Comparison of ENCODE assay signal across 20 mouse cellular contexts in the genomic region with DNA sequence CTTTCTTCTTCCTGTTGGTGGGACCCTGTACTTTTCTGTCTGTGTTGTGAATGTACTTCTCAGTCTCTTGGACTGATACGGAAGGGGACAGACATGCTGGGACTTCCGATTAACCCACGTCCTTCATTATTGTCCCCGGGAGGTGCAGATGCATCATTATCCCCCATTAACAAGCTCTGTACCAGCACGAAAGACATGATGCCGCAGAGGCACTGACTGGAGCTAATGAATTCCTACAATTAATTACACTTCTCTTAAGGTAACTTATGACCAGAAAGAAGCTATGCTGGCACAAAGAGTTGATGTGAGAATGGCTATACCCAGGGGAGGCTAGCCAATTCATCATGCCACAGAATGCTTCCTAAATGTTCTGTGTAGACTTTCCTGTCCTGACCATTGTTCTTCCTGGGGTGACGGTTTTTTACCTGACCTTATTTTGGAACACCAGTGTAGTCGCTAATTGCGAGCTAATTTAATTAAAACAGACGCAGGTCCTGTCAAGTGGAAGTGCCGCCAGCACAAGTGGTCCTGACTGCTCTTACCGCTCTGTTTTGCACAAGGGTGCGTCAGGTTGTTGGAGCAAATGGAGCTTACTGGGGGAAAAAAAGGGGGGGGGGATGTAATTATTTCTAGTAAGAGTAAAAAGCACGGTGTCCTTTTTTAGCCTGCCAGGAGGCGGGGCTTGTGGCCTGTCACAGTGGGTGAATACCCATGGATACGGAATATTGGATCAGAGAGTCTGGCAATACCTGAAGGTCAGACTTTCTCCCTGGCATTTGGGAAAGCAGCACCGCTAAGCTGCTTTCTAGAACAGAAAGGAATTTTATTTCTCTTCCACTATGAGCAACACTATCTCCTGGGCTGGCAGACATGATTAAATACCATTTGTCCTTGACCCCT.
A peak's percentile ranks its signal among the peaks of the same experiment; 100 is the strongest.
DNase-seq lines count a peak whose midpoint lies in the region; ATAC-seq and TF ChIP-seq lines count a peak whose summit lies in the region.
"Had no signal": no experiment of that assay in that cellular context is flagged by ENCODE, and none has a peak within 500 bp of the region (broad histone marks: within the 10 kb centered on the region; RNA-seq: fewer than 3 reads in every experiment).

No protein-coding gene starts in this region.

- no peak overlapping the region for H3K4me3 ChIP-seq in forebrain, embryonic 11.5 days (ENCODE audit: low read depth, low read length)
- H3K4me3 ChIP-seq in forebrain, postnatal 0 days (ENCODE audit: low read depth, low read length): no peak overlapping the region
- no peak overlapping the region for H3K4me3 ChIP-seq in midbrain, postnatal 0 days (ENCODE audit: low read depth, low read length)
- no peak overlapping the region for H3K4me3 ChIP-seq in midbrain, embryonic 10.5 days
- H3K4me3 ChIP-seq in hindbrain, embryonic 15.5 days: no peak overlapping the region
- H3K4me3 ChIP-seq: gastrocnemius, adult 2 months; heart, embryonic 15.5 days had no signal

- no peak overlapping the region for H3K27ac ChIP-seq in forebrain, embryonic 11.5 days (ENCODE audit: low read depth, low read length)
- H3K27ac ChIP-seq in forebrain, postnatal 0 days (ENCODE audit: low read depth, low read length): no peak overlapping the region
- no peak overlapping the region for H3K27ac ChIP-seq in midbrain, postnatal 0 days (ENCODE audit: low read depth, low read length)
- no peak overlapping the region for H3K27ac ChIP-seq in midbrain, embryonic 10.5 days (replicated peaks)
- no peak overlapping the region for H3K27ac ChIP-seq in hindbrain, embryonic 15.5 days (replicated peaks)
- H3K27ac ChIP-seq: gastrocnemius, adult 2 months; heart, embryonic 15.5 days had no signal

- H3K9me3 ChIP-seq in forebrain, embryonic 11.5 days (ENCODE audit: control insufficient read depth, low read length): no peaks in the 10 kb centered on the region
- no peaks in the 10 kb centered on the region for H3K9me3 ChIP-seq in forebrain, postnatal 0 days (ENCODE audit: low read length)
- no peaks in the 10 kb centered on the region for H3K9me3 ChIP-seq in midbrain, postnatal 0 days (ENCODE audit: low read length)
- H3K9me3 ChIP-seq in midbrain, embryonic 10.5 days (replicated peaks): no peaks in the 10 kb centered on the region
- no peaks in the 10 kb centered on the region for H3K9me3 ChIP-seq in hindbrain, embryonic 15.5 days
- H3K9me3 ChIP-seq: heart, embryonic 15.5 days had no signal

- H3K27me3 ChIP-seq in forebrain, embryonic 11.5 days (ENCODE audit: control insufficient read depth, insufficient read depth, low read length): no peaks in the 10 kb centered on the region
- H3K27me3 ChIP-seq in forebrain, postnatal 0 days (ENCODE audit: insufficient read depth, low read length): no peaks in the 10 kb centered on the region
- H3K27me3 ChIP-seq in midbrain, postnatal 0 days (ENCODE audit: insufficient read depth, low read length): no peaks in the 10 kb centered on the region
- H3K27me3 ChIP-seq in midbrain, embryonic 10.5 days (ENCODE audit: low read depth, poor library complexity, severe bottlenecking): no peaks in the 10 kb centered on the region
- H3K27me3 ChIP-seq in hindbrain, embryonic 15.5 days: no peaks in the 10 kb centered on the region
- H3K27me3 ChIP-seq: CH12.LX; heart, embryonic 15.5 days had no signal

- DNase-seq in forebrain, embryonic 11.5 days (ENCODE audit: low spot score): no peak
- no peak for DNase-seq in forebrain, postnatal 0 days
- DNase-seq in midbrain, postnatal 0 days (ENCODE audit: low spot score): peak; percentile 10
- DNase-seq in midbrain, embryonic 10.5 days (ENCODE audit: low spot score): no peak
- DNase-seq in kidney, postnatal 36 days: no peak
- DNase-seq in heart, adult 18-20 months: no peak
- DNase-seq: adrenal gland, adult 2 months; cerebellum, adult 18-20 months; gastrocnemius, adult 2 months; kidney, adult 2 months; kidney, postnatal 25 days; liver; liver, postnatal 0 days; lung, postnatal 36 days; right cerebral cortex, postnatal 4 days; thymus, postnatal 4 days had no signal

- H3K36me3 ChIP-seq in forebrain, embryonic 11.5 days (ENCODE audit: control insufficient read depth, insufficient read depth, low read length): no peaks in the 10 kb centered on the region
- no peaks in the 10 kb centered on the region for H3K36me3 ChIP-seq in forebrain, postnatal 0 days (ENCODE audit: insufficient read depth)
- H3K36me3 ChIP-seq in midbrain, postnatal 0 days (ENCODE audit: insufficient read depth, low read length): no peaks in the 10 kb centered on the region
- H3K36me3 ChIP-seq in midbrain, embryonic 10.5 days: no peaks in the 10 kb centered on the region
- H3K36me3 ChIP-seq in hindbrain, embryonic 15.5 days: no peaks in the 10 kb centered on the region
- H3K36me3 ChIP-seq: heart, embryonic 15.5 days had no signal

- no peaks in the 10 kb centered on the region for H3K4me1 ChIP-seq in forebrain, embryonic 11.5 days (replicated peaks; ENCODE audit: control insufficient read depth, insufficient read depth, low read length)
- H3K4me1 ChIP-seq in forebrain, postnatal 0 days (ENCODE audit: insufficient read depth): no peaks in the 10 kb centered on the region
- H3K4me1 ChIP-seq in midbrain, postnatal 0 days (ENCODE audit: insufficient read depth, low read length): no peaks in the 10 kb centered on the region
- H3K4me1 ChIP-seq in midbrain, embryonic 10.5 days: no peaks in the 10 kb centered on the region
- peaks cover 14% of the 10 kb centered on the region for H3K4me1 ChIP-seq in hindbrain, embryonic 15.5 days (replicated peaks)
- H3K4me1 ChIP-seq: heart, embryonic 15.5 days had no signal

- no peak for TF ChIP-seq CTCF in forebrain, postnatal 0 days (IDR thresholded peaks at IDR 0.05; ENCODE audit: low read depth)
- TF ChIP-seq CTCF in midbrain, postnatal 0 days (IDR thresholded peaks at IDR 0.05): no peak

- WGBS in forebrain, embryonic 11.5 days: 59% methylated on average over 17 of the region's 17 CpGs
- 26% methylated on average over 17 of the region's 17 CpGs for WGBS in forebrain, postnatal 0 days
- 75% methylated on average over 17 of the region's 17 CpGs for WGBS in midbrain, postnatal 0 days
- WGBS in midbrain, embryonic 10.5 days: 88% methylated on average over 17 of the region's 17 CpGs
- WGBS in hindbrain, embryonic 15.5 days: 49% methylated on average over 17 of the region's 17 CpGs

- no peak overlapping the region for H3K4me2 ChIP-seq in forebrain, embryonic 11.5 days (ENCODE audit: low read depth, low read length, severe bottlenecking)
- no peak overlapping the region for H3K4me2 ChIP-seq in forebrain, postnatal 0 days (ENCODE audit: low read depth)
- H3K4me2 ChIP-seq in midbrain, postnatal 0 days (ENCODE audit: low read depth, low read length, poor library complexity, severe bottlenecking): no peak overlapping the region
- no peak overlapping the region for H3K4me2 ChIP-seq in hindbrain, embryonic 15.5 days
- H3K4me2 ChIP-seq: heart, embryonic 15.5 days had no signal

- peak; percentile 70; the same call in 1 of the 2 replicates for ATAC-seq in forebrain, embryonic 11.5 days (replicated peaks; ENCODE audit: low FRiP score)
- no peak for ATAC-seq in forebrain, postnatal 0 days
- no peak for ATAC-seq in midbrain, postnatal 0 days (ENCODE audit: low FRiP score)
- peak; percentile 47; the same call in 1 of the 2 replicates for ATAC-seq in hindbrain, embryonic 15.5 days (ENCODE audit: low FRiP score, low read depth)
- no peak for ATAC-seq in erythroid progenitor cell, adult 5-6 weeks (replicated peaks; ENCODE audit: low FRiP score, poor library complexity, severe bottlenecking)
- ATAC-seq: liver, postnatal 0 days had no signal

- no peak overlapping the region for H3K9ac ChIP-seq in forebrain, embryonic 11.5 days (ENCODE audit: low read length)
- H3K9ac ChIP-seq in forebrain, postnatal 0 days: no peak overlapping the region
- no peak overlapping the region for H3K9ac ChIP-seq in midbrain, postnatal 0 days (replicated peaks; ENCODE audit: low read length, poor library complexity, severe bottlenecking)
- H3K9ac ChIP-seq in hindbrain, embryonic 15.5 days: no peak overlapping the region
- H3K9ac ChIP-seq: heart, embryonic 15.5 days; liver, postnatal 0 days had no signal

Comparison
In these comparisons a context has a peak if more than half of its experiments do, and no peak if none do; other contexts are left out.
1. ATAC-seq: peak in forebrain, embryonic 11.5 days (single experiment) and hindbrain, embryonic 15.5 days (single experiment); none in forebrain, postnatal 0 days (single experiment), midbrain, postnatal 0 days (single experiment) and erythroid progenitor cell, adult 5-6 weeks (single experiment).